Mouse (Mus musculus) kidney, embryonic 14.5 days (tissue): ENCODE results near the gene Cbx4. TPM values are rescaled to one million over a fixed set of nuclear protein-coding genes. Genes with fewer than 3 reads are reported as not detected.

Experiments used
- ATAC-seq: fragments of 200-750 bp; cut with Nextera tagmentation; 2 replicates; pipeline ENCODE4 v1.8.0; 2017; ENCODE audit warnings: moderate number of reproducible peaks, mild to moderate bottlenecking, moderate TSS enrichment, moderate library complexity; ENCODE audit not compliant: low FRiP score, low TSS enrichment
- H3K27ac ChIP-seq: fragments of 300-500 bp; sonication (generic); 2 replicates; pipeline ENCODE4 v1.5.1; 2014; ENCODE audit warnings: low read depth, mild to moderate bottlenecking, low read length, moderate library complexity, mixed read lengths
- H3K27me3 ChIP-seq: fragments of 300-500 bp; sonication (generic); 2 replicates; pipeline ENCODE4 v1.6.1; 2014; ENCODE audit warnings: mild to moderate bottlenecking, low read length; ENCODE audit not compliant: control insufficient read depth, insufficient read depth
- H3K36me3 ChIP-seq: fragments of 300-500 bp; sonication (generic); 2 replicates; pipeline ENCODE4 v1.6.1; 2014; ENCODE audit warnings: low read length, mixed read lengths; ENCODE audit not compliant: control insufficient read depth, insufficient read depth
- H3K4me1 ChIP-seq: fragments of 300-500 bp; sonication (generic); 2 replicates; pipeline ENCODE4 v1.6.1; 2014; ENCODE audit warnings: low read length, mixed read lengths; ENCODE audit not compliant: control insufficient read depth, insufficient read depth
- H3K4me2 ChIP-seq: fragments of 300-500 bp; sonication (generic); replicated peaks from 2 replicates; pipeline ENCODE4 v1.6.1; 2014; ENCODE audit warnings: low read depth, mild to moderate bottlenecking, low read length
- H3K4me3 ChIP-seq: fragments of 300-500 bp; sonication (generic); 2 replicates; pipeline ENCODE4 v1.5.1; 2014; ENCODE audit warnings: mild to moderate bottlenecking, low read length
- H3K9ac ChIP-seq: fragments of 300-500 bp; sonication (generic); 2 replicates; pipeline ENCODE4 v1.6.1; 2014; ENCODE audit warnings: low read depth, mild to moderate bottlenecking, low read length, moderate library complexity
- H3K9me3 ChIP-seq: fragments of 300-500 bp; sonication (generic); 2 replicates; pipeline ENCODE4 v1.6.1; 2016; ENCODE audit warnings: low read length; ENCODE audit not compliant: control insufficient read depth
- WGBS: fragments of 180-500 bp; shearing (Covaris S2); extraction: QIAGEN DNeasy Blood & Tissue Kit; methylation state at CpG from one replicate; pipeline ENCODE4 v1.1.7; 2014; 5-methylcytosine and 5-hydroxymethylcytosine counted together
- polyA plus RNA-seq: library from polyadenylated mRNA; unstranded; fragments of >200 nt; fragmentation: Nextera tagmentation; extraction: Ambion mirVana; gene quantifications from 2 replicates; pipeline ENCODE4 v1.2.1, GENCODE M21; 2014

Gene Cbx4
- polyA plus RNA-seq, 1 experiment from 2014 or later, result 8.3 TPM

DNA sequence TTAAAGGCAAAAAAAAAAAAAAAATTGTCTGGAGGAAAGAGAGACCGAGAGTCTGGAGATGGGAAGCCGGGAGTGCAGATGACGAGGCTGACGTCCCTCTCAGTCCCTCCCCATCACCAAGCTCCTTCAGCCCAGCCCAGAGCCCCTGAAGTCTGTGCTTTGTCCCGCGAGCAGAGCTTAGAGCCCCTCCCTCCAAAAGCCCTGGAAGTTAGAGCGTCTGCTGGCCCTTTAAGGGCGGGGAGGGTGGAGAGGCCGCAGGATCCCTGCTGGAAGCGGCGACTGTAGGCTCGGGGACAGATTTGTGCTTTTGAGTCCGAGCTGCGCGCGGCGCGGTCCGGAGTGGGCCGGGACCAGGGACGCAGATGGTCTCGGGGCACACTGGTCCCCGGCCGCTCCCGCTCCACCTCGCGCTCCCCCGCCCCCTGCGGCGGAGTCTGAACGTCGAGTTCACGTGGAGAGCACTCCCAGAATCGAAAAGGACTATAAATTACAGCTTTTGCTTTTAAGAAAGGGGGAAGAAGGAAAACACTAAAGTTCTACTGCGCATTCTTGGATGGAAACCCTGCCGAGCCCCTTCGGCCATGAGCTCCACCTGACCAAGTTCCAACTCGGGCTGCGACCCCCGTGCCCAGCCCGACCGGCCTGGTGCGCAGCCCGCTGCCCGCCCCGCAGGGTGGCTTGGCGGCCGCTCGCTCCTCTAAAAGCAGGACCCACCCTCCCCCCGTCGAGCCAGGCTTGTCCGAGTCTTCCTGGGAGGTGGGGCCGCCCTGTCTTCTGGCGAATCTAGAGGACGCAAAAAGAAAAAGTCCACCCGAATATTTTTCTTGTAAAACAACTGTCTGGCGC is 48.9 kb downstream of the Cbx4 start:
- WGBS, result under 1% methylated on average over 57 of the region's 57 CpGs
- H3K4me1 ChIP-seq, result peaks cover 29% of the 10 kb centered on the region
- ATAC-seq, result no peak

DNA sequence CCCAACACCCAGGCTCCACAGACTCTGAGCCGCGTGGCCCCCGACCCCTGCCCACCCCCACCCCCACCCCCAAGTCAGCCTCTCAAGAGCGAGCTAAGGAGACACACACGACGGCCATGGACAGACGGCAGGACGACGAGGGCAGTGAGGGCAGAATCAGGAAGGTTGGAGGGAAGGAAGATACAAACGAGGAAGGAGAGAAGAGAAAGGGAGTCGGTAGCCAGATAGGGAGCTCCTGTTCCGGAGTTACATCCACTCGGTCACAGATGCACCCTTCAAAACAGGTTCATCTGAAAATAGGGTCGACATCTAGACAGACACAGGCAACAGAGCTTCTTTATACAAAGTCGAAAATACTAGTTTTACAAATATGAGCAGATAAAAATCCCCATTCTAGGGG is 49.6 kb downstream of the Cbx4 start:
- under 1% methylated on average over 15 of the region's 15 CpGs for WGBS
- Histone ChIP-seq H3K4me3 (no peak overlapping the region), H3K36me3 (0 out of 2 replicates have a peak, but pooled peaks cover 4% of the 10 kb centered on the region), H3K4me2 (no peak overlapping the region), H3K27me3 (peaks cover 49% of the 10 kb centered on the region), H3K9ac (no peak overlapping the region), H3K4me1 (peaks cover 24% of the 10 kb centered on the region), H3K9me3 (no peaks in the 10 kb centered on the region), H3K27ac (no peak overlapping the region)
- ATAC-seq, result no peak

More for the DNA sequence above, 48.9 kb downstream of the Cbx4 start:
- Histone ChIP-seq H3K36me3 (0 out of 2 replicates have a peak, but pooled peaks cover 4% of the 10 kb centered on the region), H3K27ac (no peak overlapping the region), H3K9me3 (no peaks in the 10 kb centered on the region), H3K27me3 (peaks cover 56% of the 10 kb centered on the region), H3K9ac (peak overlapping the region; percentile 44; the same call in 1 of the 2 replicates), H3K4me2 (peak overlapping the region; percentile 89), H3K4me3 (peak overlapping the region; percentile 44)

DNA sequence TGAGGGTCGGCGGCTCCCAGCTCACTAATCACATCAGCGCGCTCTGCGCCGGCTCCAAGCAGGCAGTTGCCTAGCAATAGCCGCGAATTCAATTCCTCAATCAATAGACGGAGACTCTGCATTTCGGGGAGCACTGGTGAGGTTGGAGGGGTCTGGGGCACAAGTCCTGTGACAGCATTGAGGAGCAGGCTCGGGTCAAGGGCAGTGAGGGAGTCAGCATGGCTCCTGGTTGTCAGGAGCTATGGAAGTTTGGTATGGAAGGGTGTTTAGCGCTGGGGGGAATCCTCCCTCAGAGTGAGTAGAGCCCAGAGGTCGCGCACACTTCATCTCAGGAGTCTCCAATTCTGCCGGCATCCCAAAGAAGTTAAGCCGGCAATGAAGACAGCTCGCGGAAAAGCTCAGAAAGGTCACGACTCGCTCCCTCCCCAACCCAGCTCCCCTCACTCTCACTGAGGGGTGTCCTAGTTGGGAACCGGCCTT is 50.3 kb downstream of the Cbx4 start:
- Histone ChIP-seq H3K9ac (no peak overlapping the region), H3K27me3 (peaks cover 47% of the 10 kb centered on the region), H3K9me3 (no peaks in the 10 kb centered on the region), H3K4me1 (peaks cover 22% of the 10 kb centered on the region), H3K4me2 (no peak overlapping the region), H3K36me3 (peaks cover 4% of the 10 kb centered on the region; the same call in 1 of the 2 replicates), H3K4me3 (0 out of 2 replicates have a peak overlapping the region, but pooled peaks have one; percentile 6), H3K27ac (no peak overlapping the region)
- 1% methylated on average over 21 of the region's 21 CpGs for WGBS
- no peak for ATAC-seq

DNA sequence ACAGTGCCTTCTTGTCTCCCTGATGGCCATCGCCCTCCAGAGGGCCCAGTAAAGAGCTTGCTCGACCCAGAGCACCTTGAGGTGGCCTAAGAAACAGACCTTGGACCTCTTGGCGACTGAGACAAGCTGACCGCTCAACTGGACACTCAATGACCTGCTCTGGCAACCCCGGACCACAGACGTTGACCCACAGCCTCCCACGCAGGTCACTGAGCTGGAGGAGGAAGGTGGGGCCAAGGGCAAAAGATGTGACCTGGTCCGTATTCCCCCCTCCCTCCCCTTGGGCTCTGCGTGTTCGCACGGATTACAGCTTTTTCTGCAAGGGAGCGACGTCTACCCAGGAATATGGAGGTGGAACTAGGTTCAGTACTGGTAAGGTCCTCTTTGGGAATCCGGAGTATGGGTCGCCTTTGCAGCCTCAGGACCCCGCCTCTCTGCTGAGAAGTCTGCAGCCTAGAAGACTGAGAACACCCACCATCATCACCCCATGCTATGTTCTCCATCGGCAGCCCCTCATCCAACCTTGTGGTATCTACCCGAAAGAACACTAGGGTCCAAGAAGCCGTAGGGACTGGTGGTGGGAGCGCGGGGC is 50.8 kb downstream of the Cbx4 start:
- Histone ChIP-seq H3K27ac (no peak overlapping the region), H3K4me3 (peak overlapping the region; percentile 6; the same call in 1 of the 2 replicates), H3K4me2 (no peak overlapping the region), H3K9me3 (no peaks in the 10 kb centered on the region), H3K4me1 (peaks cover 22% of the 10 kb centered on the region), H3K27me3 (peaks cover 47% of the 10 kb centered on the region), H3K36me3 (peaks cover 7% of the 10 kb centered on the region), H3K9ac (no peak overlapping the region)
- WGBS, result 2% methylated on average over 21 of the region's 21 CpGs
- ATAC-seq, result no peak

DNA sequence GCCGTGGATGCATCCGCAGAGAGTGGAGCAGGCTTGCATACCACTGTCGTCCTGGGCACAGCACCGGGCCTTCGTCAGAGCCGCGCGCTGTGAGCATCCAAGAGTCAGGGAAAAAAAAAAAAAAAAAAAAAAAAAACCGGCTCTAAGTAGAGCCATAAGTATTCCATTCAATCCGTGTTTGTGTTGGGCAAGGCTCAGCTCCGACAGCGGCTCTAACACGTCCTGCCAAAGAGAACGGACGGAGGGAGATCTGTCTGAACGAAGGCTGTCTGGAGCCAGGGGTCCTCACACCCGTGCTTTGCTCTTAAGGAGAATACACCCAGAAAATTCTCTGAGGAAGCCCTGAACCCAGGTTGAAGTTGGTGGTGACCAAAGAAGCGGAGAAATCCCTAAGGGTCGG is 51.4 kb downstream of the Cbx4 start:
- no peak for ATAC-seq
- 3% methylated on average over 19 of the region's 19 CpGs for WGBS
- Histone ChIP-seq H3K27ac (no peak overlapping the region), H3K36me3 (peaks cover 13% of the 10 kb centered on the region), H3K4me2 (peak overlapping the region; percentile 29), H3K4me1 (peaks cover 16% of the 10 kb centered on the region), H3K9ac (no peak overlapping the region), H3K4me3 (peak overlapping the region; percentile 22), H3K27me3 (peaks cover 47% of the 10 kb centered on the region), H3K9me3 (no peaks in the 10 kb centered on the region)

DNA sequence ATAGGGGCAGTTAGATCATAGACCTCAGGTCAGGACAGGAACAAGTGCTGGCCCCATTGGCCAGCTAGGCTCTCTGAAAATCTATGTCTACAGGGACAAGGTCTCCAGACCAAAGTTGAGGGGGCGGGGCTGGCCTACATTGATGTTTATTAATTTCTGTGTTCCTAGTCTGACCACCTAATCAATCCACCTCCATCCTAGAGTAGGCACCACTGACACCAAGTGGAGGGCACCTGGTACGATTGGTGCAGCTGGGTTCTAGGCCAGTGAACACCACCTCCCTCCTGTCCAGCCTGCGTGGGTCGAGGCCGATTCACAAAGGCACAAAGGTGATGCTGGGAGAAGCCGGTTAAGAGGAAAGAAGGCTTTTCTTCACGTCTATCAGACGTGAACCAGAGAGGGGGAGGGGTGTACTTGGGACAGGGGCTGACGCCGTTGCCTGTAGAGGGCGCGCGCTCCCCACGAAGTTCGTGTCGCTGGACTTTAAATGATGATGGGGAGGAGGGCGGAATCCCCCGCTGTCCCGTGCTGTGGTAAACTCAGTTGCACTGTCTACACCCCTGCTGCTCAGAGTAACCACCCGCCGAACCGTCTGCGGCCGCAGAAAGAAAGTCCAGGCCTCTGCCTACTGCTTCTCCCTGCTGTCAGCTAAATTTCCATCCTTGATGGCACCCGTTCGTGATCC is 52.0 kb downstream of the Cbx4 start:
- H3K9me3 ChIP-seq, result no peaks in the 10 kb centered on the region
- ATAC-seq, result peak; percentile 17; the same call in 1 of the 2 replicates
- peaks cover 45% of the 10 kb centered on the region for H3K27me3 ChIP-seq
- H3K4me2 ChIP-seq, result peak overlapping the region; percentile 29
- peaks cover 19% of the 10 kb centered on the region for H3K36me3 ChIP-seq
- H3K9ac ChIP-seq, result no peak overlapping the region
- H3K27ac ChIP-seq, result no peak overlapping the region
- peaks cover 16% of the 10 kb centered on the region; the same call in 1 of the 2 replicates for H3K4me1 ChIP-seq
- peak overlapping the region; percentile 22 for H3K4me3 ChIP-seq
- 2% methylated on average over 26 of the region's 26 CpGs for WGBS

Other genes with a start within 250 kb of the Cbx4 start
- gene Rbfox3, start 174.6 kb downstream of the Cbx4 start, polyA plus RNA-seq, result 0.37 and 0.50 TPM in 2 replicates
- not detected in 2 replicates for gene Enpp7, start 98.0 kb downstream of the Cbx4 start, polyA plus RNA-seq
- 19.9 and 38.2 TPM in 2 replicates for gene Cbx2, start 63.3 kb downstream of the Cbx4 start, polyA plus RNA-seq
- gene Cbx8, start 45.3 kb downstream of the Cbx4 start, polyA plus RNA-seq, result 7.8 and 10.9 TPM in 2 replicates
- 7.3 and 13.0 TPM in 2 replicates for gene Tbc1d16, start 142.3 kb upstream of the Cbx4 start, polyA plus RNA-seq
- 5.6 and 6.4 TPM in 2 replicates for gene Ccdc40, start 142.4 kb upstream of the Cbx4 start, polyA plus RNA-seq
- gene Gaa, start 181.7 kb upstream of the Cbx4 start, polyA plus RNA-seq, result 21.4 and 37.2 TPM in 2 replicates
- gene Eif4a3, start 213.9 kb upstream of the Cbx4 start, polyA plus RNA-seq, result 362 and 419 TPM in 2 replicates
- gene Card14, start 221.5 kb upstream of the Cbx4 start, polyA plus RNA-seq, result 0.16 and 0.17 TPM in 2 replicates